Mouse (Mus musculus): ENCODE measurements around the gene Crlf1. TPM values are rescaled to one million over a fixed set of nuclear protein-coding genes. Genes with fewer than 3 reads are reported as not detected.

Crlf1 gene
- total and polyA plus RNA-seq, 3 experiments, result 3.8 to 26.6 TPM; not detected in 1

DNA sequence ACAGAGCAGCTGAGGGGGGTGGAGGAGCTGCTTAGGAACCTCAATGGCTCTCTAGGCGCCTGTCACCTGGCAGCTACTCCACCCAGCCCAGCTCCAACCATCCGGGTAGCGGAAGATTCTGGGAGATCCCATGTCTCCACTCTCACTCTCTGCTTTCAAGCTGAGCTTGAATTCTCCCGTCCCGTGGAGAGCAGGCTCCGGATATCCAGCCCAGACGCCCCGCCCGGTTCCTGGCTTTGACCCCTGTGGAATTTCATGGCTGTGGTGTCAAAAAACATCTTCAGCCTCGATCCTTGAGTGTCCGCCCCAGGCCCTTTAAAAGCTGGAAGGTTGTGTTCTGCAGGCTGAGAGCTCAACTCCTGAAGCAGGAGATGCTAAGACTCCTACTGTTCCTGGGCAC, 26.2 kb upstream of the Crlf1 start:
- H3K4me3 ChIP-seq (ENCODE audit: control insufficient read depth in 1 of 2, insufficient read depth in 1 of 2, low read depth in 2 of 2, low read length in 2 of 2), result no peak overlapping the region
- TF ChIP-seq RCOR1 (IDR thresholded peaks at IDR 0.05; ENCODE audit: low read depth, low read length), result no peak
- no peak for TF ChIP-seq ZMIZ1 (IDR thresholded peaks at IDR 0.05; ENCODE audit: low read depth, low read length)
- no peak for TF ChIP-seq GABPA (IDR thresholded peaks at IDR 0.05; ENCODE audit: low read depth, low read length)
- TF ChIP-seq POLR2AphosphoS2 (IDR thresholded peaks at IDR 0.05; ENCODE audit: low read length), result no peak
- TF ChIP-seq MAFK (IDR thresholded peaks at IDR 0.05; ENCODE audit: borderline replicate concordance, low read depth, low read length), result no peak
- TF ChIP-seq MAX (IDR thresholded peaks at IDR 0.05; ENCODE audit: low read length), result no peak
- TF ChIP-seq MYC (IDR thresholded peaks at IDR 0.05; ENCODE audit: low read depth, low read length), result no peak
- no peak for TF ChIP-seq MEF2A (IDR thresholded peaks at IDR 0.05; ENCODE audit: extremely low read depth, insufficient replicate concordance, low read depth, low read length, poor library complexity, severe bottlenecking)
- no peak for TF ChIP-seq SMC3 (IDR thresholded peaks at IDR 0.05; ENCODE audit: low read depth, low read length)
- TF ChIP-seq TCF12 (IDR thresholded peaks at IDR 0.05; ENCODE audit: low read depth, low read length), result no peak
- TF ChIP-seq TBP (IDR thresholded peaks at IDR 0.05; ENCODE audit: low read depth, low read length), result no peak
- no peak for TF ChIP-seq KAT2A (conservative IDR thresholded peaks at IDR 0.05; ENCODE audit: low read depth, low read length)
- TF ChIP-seq TAL1 (IDR thresholded peaks at IDR 0.05; ENCODE audit: low read length), result no peak
- TF ChIP-seq CHD1 (IDR thresholded peaks at IDR 0.05; ENCODE audit: low read depth, low read length), result no peak
- TF ChIP-seq ETS1 (IDR thresholded peaks at IDR 0.05; ENCODE audit: low read depth, low read length), result no peak
- no peak for TF ChIP-seq MAZ (IDR thresholded peaks at IDR 0.05; ENCODE audit: low read depth, low read length)
- no peak for TF ChIP-seq POLR2A (IDR thresholded peaks at IDR 0.05; ENCODE audit: control insufficient read depth in 1 of 2, insufficient read depth in 1 of 2, low read depth in 1 of 2, low read length in 2 of 2, poor library complexity in 1 of 2)
- no peak for TF ChIP-seq HCFC1 (IDR thresholded peaks at IDR 0.05; ENCODE audit: low read depth, low read length)
- DNase-seq (ENCODE audit: low read depth, low spot score), result no peak
- H3K27me3 ChIP-seq (ENCODE audit: control insufficient read depth in 1 of 2, insufficient read depth in 2 of 2, low read length in 2 of 2), result no peaks in the 10 kb centered on the region
- H3K79me2 ChIP-seq (ENCODE audit: control insufficient read depth, insufficient read depth, low read length, poor library complexity), result 0 out of 2 replicates have a peak, but pooled peaks cover 2% of the 10 kb centered on the region
- H3K36me3 ChIP-seq (ENCODE audit: control insufficient read depth in 1 of 2, insufficient read depth in 2 of 2, low read length in 2 of 2), result peaks cover 0 to 2% of the 10 kb centered on the region in 2 experiments; a peak in 3 of 4 replicates
- H3K9ac ChIP-seq (ENCODE audit: control insufficient read depth, low read depth, low read length, poor library complexity, severe bottlenecking), result no peak overlapping the region
- H3K4me1 ChIP-seq (ENCODE audit: control insufficient read depth in 1 of 2, insufficient read depth in 2 of 2, low read length in 2 of 2), result peaks cover 0 to 7% of the 10 kb centered on the region in 2 experiments; a peak in 2 of 4 replicates
- H3K27ac ChIP-seq (ENCODE audit: control insufficient read depth, low read depth, low read length), result no peak overlapping the region
- H3K9me3 ChIP-seq (replicated peaks; ENCODE audit: insufficient read depth, low read length), result no peaks in the 10 kb centered on the region

DNA sequence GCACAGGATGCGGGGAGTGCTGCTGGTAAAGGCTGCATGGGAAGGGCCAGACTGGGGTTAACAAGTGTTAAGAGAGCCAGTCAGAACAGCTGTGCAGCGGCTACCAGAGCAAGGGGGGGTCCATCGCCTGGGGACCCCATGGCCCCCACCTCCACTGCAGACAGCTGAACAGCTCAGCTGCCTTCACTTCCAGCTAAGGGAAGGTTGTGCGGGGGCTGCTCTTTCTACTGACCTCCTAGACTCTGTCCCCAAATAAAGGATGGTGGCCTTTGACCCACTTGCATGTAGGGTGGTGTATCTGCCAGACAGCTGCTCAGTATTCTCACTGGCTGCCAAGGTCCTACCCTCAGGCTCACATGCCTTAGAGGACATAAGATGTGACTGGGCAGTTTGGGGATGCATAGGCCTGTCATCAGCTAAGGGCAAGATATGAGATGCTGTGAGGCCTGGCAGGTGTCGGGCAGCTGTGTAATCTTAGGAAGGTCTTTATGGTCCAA, 25.7 kb upstream of the Crlf1 start:
- Histone ChIP-seq H3K27ac (ENCODE audit: control insufficient read depth, low read depth, low read length) (no peak overlapping the region), H3K4me1 (ENCODE audit: control insufficient read depth in 1 of 2, insufficient read depth in 2 of 2, low read length in 2 of 2) (peaks cover 0 to 7% of the 10 kb centered on the region in 2 experiments; a peak in 2 of 4 replicates), H3K27me3 (ENCODE audit: control insufficient read depth in 1 of 2, insufficient read depth in 2 of 2, low read length in 2 of 2) (no peaks in the 10 kb centered on the region), H3K79me2 (ENCODE audit: control insufficient read depth, insufficient read depth, low read length, poor library complexity) (0 out of 2 replicates have a peak, but pooled peaks cover 2% of the 10 kb centered on the region), H3K9me3 (replicated peaks; ENCODE audit: insufficient read depth, low read length) (no peaks in the 10 kb centered on the region), H3K9ac (ENCODE audit: control insufficient read depth, low read depth, low read length, poor library complexity, severe bottlenecking) (no peak overlapping the region), H3K4me3 (ENCODE audit: control insufficient read depth in 1 of 2, insufficient read depth in 1 of 2, low read depth in 2 of 2, low read length in 2 of 2) (no peak overlapping the region), H3K36me3 (ENCODE audit: control insufficient read depth in 1 of 2, insufficient read depth in 2 of 2, low read length in 2 of 2) (peaks cover 0 to 2% of the 10 kb centered on the region in 2 experiments; a peak in 3 of 4 replicates)
- DNase-seq (ENCODE audit: low read depth, low spot score), result no peak
- TF ChIP-seq ZMIZ1 (IDR thresholded peaks at IDR 0.05; ENCODE audit: low read depth, low read length) (no peak), ETS1 (IDR thresholded peaks at IDR 0.05; ENCODE audit: low read depth, low read length) (no peak), NRF1 (IDR thresholded peaks at IDR 0.05; ENCODE audit: insufficient read depth, low read depth, low read length, poor library complexity, severe bottlenecking) (no peak), MEF2A (IDR thresholded peaks at IDR 0.05; ENCODE audit: extremely low read depth, insufficient replicate concordance, low read depth, low read length, poor library complexity, severe bottlenecking) (no peak), TCF12 (IDR thresholded peaks at IDR 0.05; ENCODE audit: low read depth, low read length) (no peak), RCOR1 (IDR thresholded peaks at IDR 0.05; ENCODE audit: low read depth, low read length) (no peak), KAT2A (conservative IDR thresholded peaks at IDR 0.05; ENCODE audit: low read depth, low read length) (no peak)

Data from MEL (cell line).